Mouse (Mus musculus): ENCODE measurements around the gene Scaf8.

Scaf8 gene

GRCm38 (mm10) chr17:3246665-3247370, 132.0 kb downstream of the Scaf8 start:
- no peak for ATAC-seq (ENCODE audit: insufficient number of reproducible peaks, low FRiP score, low TSS enrichment)
